Mouse (Mus musculus) A20 (cell line): ENCODE results near the gene Kcnb1.

ENCODE experiments used
- DNase-seq: peaks from one replicate; pipeline ENCODE4 v3.0.0-alpha.2; 2011; ENCODE audit warnings: low read depth, low spot score

Gene Kcnb1

GRCm38 (mm10) chr2:167129608-167129955 lies 60.4 kb downstream of the Kcnb1 start:
- DNase-seq = no peak

- peak; percentile 44 for DNase-seq
Measured at GRCm38 (mm10) chr2:167128699-167129607, 61.0 kb downstream of the Kcnb1 start.

GRCm38 (mm10) chr2:167127404-167127803 lies 62.6 kb downstream of the Kcnb1 start:
- DNase-seq = no peak

- DNase-seq = peak; percentile 88
Measured at GRCm38 (mm10) chr2:167125781-167126180, 64.2 kb downstream of the Kcnb1 start.

- DNase-seq = no peak
Measured at GRCm38 (mm10) chr2:167123936-167124335, 66.0 kb downstream of the Kcnb1 start.

- DNase-seq = no peak
Measured at GRCm38 (mm10) chr2:167122737-167123136, 67.2 kb downstream of the Kcnb1 start.

- DNase-seq = no peak
Measured at GRCm38 (mm10) chr2:167121996-167122395, 68.0 kb downstream of the Kcnb1 start.

- no peak for DNase-seq
Measured at GRCm38 (mm10) chr2:167121228-167121627, 68.7 kb downstream of the Kcnb1 start.

GRCm38 (mm10) chr2:167120186-167120830 lies 69.6 kb downstream of the Kcnb1 start:
- no peak for DNase-seq

- no peak for DNase-seq
Measured at GRCm38 (mm10) chr2:167118046-167118445, 71.9 kb downstream of the Kcnb1 start.

- DNase-seq = peak; percentile 65
Measured at GRCm38 (mm10) chr2:167112737-167113136, 77.2 kb downstream of the Kcnb1 start.

GRCm38 (mm10) chr2:167112259-167112658 lies 77.7 kb downstream of the Kcnb1 start:
- no peak for DNase-seq

- DNase-seq = no peak
Measured at GRCm38 (mm10) chr2:167109506-167109905, 80.4 kb downstream of the Kcnb1 start.

- DNase-seq = no peak
Measured at GRCm38 (mm10) chr2:167103546-167103945, 86.4 kb downstream of the Kcnb1 start.

GRCm38 (mm10) chr2:167101743-167102441 lies 88.1 kb downstream of the Kcnb1 start:
- peak; percentile 94 for DNase-seq

GRCm38 (mm10) chr2:167094688-167095087 lies 95.3 kb downstream of the Kcnb1 start:
- DNase-seq = no peak

GRCm38 (mm10) chr2:167093171-167093900 lies 96.6 kb downstream of the Kcnb1 start:
- no peak for DNase-seq

GRCm38 (mm10) chr2:167090271-167090670 lies 99.7 kb downstream of the Kcnb1 start:
- no peak for DNase-seq

GRCm38 (mm10) chr2:167086836-167087235 lies 103.1 kb downstream of the Kcnb1 start:
- no peak for DNase-seq

GRCm38 (mm10) chr2:167086092-167086491 lies 103.9 kb downstream of the Kcnb1 start:
- no peak for DNase-seq

- DNase-seq = no peak
Measured at GRCm38 (mm10) chr2:167081639-167082038, 108.3 kb downstream of the Kcnb1 start.

GRCm38 (mm10) chr2:167081135-167081534 lies 108.8 kb downstream of the Kcnb1 start:
- no peak for DNase-seq
